ENCODE assay signal across 8 mouse cellular contexts in genomic region chr4:138426778-138427705, GRCm38 (mm10). TPM values are rescaled to one million over a fixed set of nuclear protein-coding genes. Genes with fewer than 3 reads are reported as not detected.
DNase-seq lines count a peak whose midpoint lies in the region; ATAC-seq and TF ChIP-seq lines count a peak whose summit lies in the region.

No protein-coding gene starts in this region.

- peak overlapping the region; percentile 83 for H3K27ac ChIP-seq in left cerebral cortex, adult 2 months

- intact Hi-C loops in left cerebral cortex, adult 2 months (cut with DNase I): loop anchor here (1.0 to 5.0 kb wide), 3 partner anchors 35 to 108 kb away; no protein-coding TSS in a partner anchor

- peak overlapping the region; percentile 42 for H3K4me3 ChIP-seq in left cerebral cortex, adult 2 months

- peak; percentile 89 for TF ChIP-seq CTCF in left cerebral cortex, adult 2 months (IDR thresholded peaks at IDR 0.05)

- peak; percentile 85 to 96 for DNase-seq in adrenal gland, adult (ENCODE audit: inconsistent age in 2 of 2, low spot score in 1 of 2)
- DNase-seq in cerebellum, postnatal 36 days: peak; percentile 90 to 91
- peak; percentile 92 to 94 for DNase-seq in frontal cortex, postnatal 36 days (ENCODE audit: low spot score in 2 of 2)
- peak; percentile 87 for DNase-seq in induced T-regulatory cell, adult 2 months (ENCODE audit: low read depth)
- DNase-seq in left cerebral cortex, adult 2 months (ENCODE audit: extremely low spot score in 1 of 2, low spot score in 2 of 2): peak; percentile 87 to 94
- peak; percentile 89 for DNase-seq in right cerebral cortex, postnatal 14 days
- DNase-seq in yolk sac, embryonic 10.5 days (ENCODE audit: low spot score): peak; percentile 63

- peak; percentile 96 for ATAC-seq in megakaryocyte progenitor cell, adult 5-6 weeks (replicated peaks; ENCODE audit: poor library complexity)

RNA-seq across cellular contexts. Expression of gene Mul1, which starts 7.4 kb away (rescaled TPM):
- total RNA-seq in left cerebral cortex, adult 2 months (2021): 10 to 100 TPM; 63.0 to 65.1 TPM
- total RNA-seq in megakaryocyte progenitor cell, adult 5-6 weeks (2015): 4.5 and 6.1 TPM in 2 replicates
- 4.7 and 6.4 TPM in 2 replicates for total RNA-seq in megakaryocyte progenitor cell, adult 5-6 weeks (2017)

RNA-seq across cellular contexts. Expression of gene Camk2n1, which starts 27.1 kb away (rescaled TPM):
- 1,000 to 10,000 TPM; 1,332 to 1,386 TPM for total RNA-seq in left cerebral cortex, adult 2 months (2021)
- 0.02 TPM in 1 of 2 replicates, not detected in the other for total RNA-seq in megakaryocyte progenitor cell, adult 5-6 weeks (2015)
- total RNA-seq in megakaryocyte progenitor cell, adult 5-6 weeks (2017): 0.03 TPM in 1 of 2 replicates, not detected in the other

RNA-seq across cellular contexts. Expression of gene Fam43b, which starts 30.7 kb away (rescaled TPM):
- total RNA-seq in left cerebral cortex, adult 2 months (2021): 10 to 100 TPM; 33.4 to 42.4 TPM
- not detected in 2 replicates for total RNA-seq in megakaryocyte progenitor cell, adult 5-6 weeks (2015)
- not detected in 2 replicates for total RNA-seq in megakaryocyte progenitor cell, adult 5-6 weeks (2017)

RNA-seq across cellular contexts. Expression of gene Cda, which starts 59.2 kb away (rescaled TPM):
- 1 to 10 TPM; 3.8 to 4.0 TPM for total RNA-seq in left cerebral cortex, adult 2 months (2021)
- total RNA-seq in megakaryocyte progenitor cell, adult 5-6 weeks (2015): 0.39 TPM in 1 of 2 replicates, not detected in the other
- not detected in 2 replicates for total RNA-seq in megakaryocyte progenitor cell, adult 5-6 weeks (2017)

Comparison
In these comparisons a context has a peak if more than half of its experiments do, and no peak if none do; other contexts are left out.
1. Peak in every context shown above with its lines: DNase-seq, ATAC-seq, H3K4me3 ChIP-seq and H3K27ac ChIP-seq.
2. RNA of gene Mul1, which starts 7.4 kb away (total RNA-seq): 63.0 to 65.1 TPM in left cerebral cortex, adult 2 months; 4.5 to 6.4 TPM in megakaryocyte progenitor cell, adult 5-6 weeks; every median in the first group is over 4 times any median in the second.
3. RNA of gene Camk2n1, which starts 27.1 kb away (total RNA-seq): 1,332 to 1,386 TPM in left cerebral cortex, adult 2 months; 0.02 to 0.03 TPM in megakaryocyte progenitor cell, adult 5-6 weeks; every median in the first group is over 1,000 times any median in the second.
4. RNA of gene Fam43b, which starts 30.7 kb away (total RNA-seq): 33.4 to 42.4 TPM in left cerebral cortex, adult 2 months; not detected in megakaryocyte progenitor cell, adult 5-6 weeks; every median in the first group is over 10 times any median in the second.